Mouse (Mus musculus): ENCODE results near the gene Farp2. TPM values are rescaled to one million over a fixed set of nuclear protein-coding genes. Genes with fewer than 3 reads are reported as not detected.

The Farp2 gene
- polyA plus RNA-seq, 1 experiment, result 5.1 TPM

DNA sequence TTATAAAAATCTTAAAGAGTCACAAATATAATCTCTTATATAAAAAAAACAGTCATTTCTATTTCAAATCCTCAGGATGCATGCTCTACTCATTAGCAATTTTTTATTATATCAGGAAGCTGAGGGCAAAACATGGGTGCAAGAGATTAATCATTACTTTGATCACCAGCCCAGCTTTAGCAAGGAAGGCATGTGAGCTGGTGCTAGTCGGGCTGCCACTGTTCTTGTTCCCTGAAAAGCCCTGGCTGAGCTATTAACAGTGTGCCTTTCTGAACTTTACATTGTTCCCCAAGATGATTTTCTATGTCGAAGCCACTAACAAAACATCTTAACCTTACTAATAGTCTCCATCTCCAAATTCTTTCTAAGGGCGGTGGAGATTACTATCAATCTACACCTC lies 76.5 kb downstream of the Farp2 start:
- Histone ChIP-seq H3K4me1 (ENCODE audit: control insufficient read depth, insufficient read depth, low read length) (no peaks in the 10 kb centered on the region), H3K27ac (ENCODE audit: insufficient read depth, low read length) (no peak overlapping the region), H3K4me3 (ENCODE audit: insufficient read depth, low read length) (no peak overlapping the region)
- no peak for TF ChIP-seq CTCF (IDR thresholded peaks at IDR 0.05; ENCODE audit: extremely low read depth, insufficient read depth, low read length)
- no peak for TF ChIP-seq POLR2A (IDR thresholded peaks at IDR 0.05; ENCODE audit: extremely low read depth, insufficient read depth, low read length)

DNA sequence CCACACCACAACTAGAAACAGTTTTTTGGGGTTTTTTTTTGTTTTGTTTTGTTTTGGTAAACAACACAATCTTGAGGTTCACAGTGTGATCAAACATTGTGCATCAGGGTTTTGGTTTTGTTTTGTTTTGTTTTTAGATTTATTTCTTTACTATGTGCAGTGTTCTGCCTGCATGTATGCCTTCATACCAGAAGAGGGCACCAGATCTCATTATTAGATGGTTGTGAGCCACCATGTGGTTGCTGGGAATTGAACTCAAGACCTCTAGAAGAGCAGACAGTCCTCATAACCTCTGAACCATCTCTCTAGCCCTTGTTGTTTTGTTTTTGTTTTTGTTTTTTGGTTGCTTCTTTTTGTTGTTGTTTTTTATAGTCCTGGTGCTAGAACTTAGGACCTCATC lies 82.1 kb downstream of the Farp2 start:
- H3K27ac ChIP-seq (ENCODE audit: insufficient read depth, low read length), result no peak overlapping the region
- TF ChIP-seq POLR2A (IDR thresholded peaks at IDR 0.05; ENCODE audit: extremely low read depth, insufficient read depth, low read length), result no peak
- TF ChIP-seq CTCF (IDR thresholded peaks at IDR 0.05; ENCODE audit: extremely low read depth, insufficient read depth, low read length), result no peak
- H3K4me3 ChIP-seq (ENCODE audit: insufficient read depth, low read length), result no peak overlapping the region
- H3K4me1 ChIP-seq (ENCODE audit: control insufficient read depth, insufficient read depth, low read length), result no peaks in the 10 kb centered on the region

DNA sequence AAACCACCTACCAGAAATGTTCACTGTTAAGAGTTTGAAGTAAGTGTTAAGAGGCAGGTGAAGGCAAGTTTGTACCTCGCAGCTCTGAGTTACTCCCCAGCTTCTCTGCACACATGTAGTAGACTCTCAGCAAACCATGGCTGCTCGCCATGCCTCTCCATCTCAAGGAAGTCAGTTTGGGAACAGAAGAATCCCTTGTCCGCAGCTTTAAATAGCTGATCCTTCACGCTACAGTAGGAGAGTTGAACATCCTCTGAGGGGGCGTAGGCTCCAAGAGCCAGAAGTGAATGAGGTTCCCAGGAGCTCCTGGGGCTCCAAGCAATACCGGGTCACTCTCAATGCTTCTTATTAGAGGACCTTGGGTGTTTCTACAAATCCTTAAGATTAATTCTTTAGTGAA lies 84.0 kb downstream of the Farp2 start:
- no peak for TF ChIP-seq POLR2A (IDR thresholded peaks at IDR 0.05; ENCODE audit: extremely low read depth, insufficient read depth, low read length)
- no peak for TF ChIP-seq CTCF (IDR thresholded peaks at IDR 0.05; ENCODE audit: extremely low read depth, insufficient read depth, low read length)
- H3K4me1 ChIP-seq (ENCODE audit: control insufficient read depth, insufficient read depth, low read length), result no peaks in the 10 kb centered on the region
- H3K27ac ChIP-seq (ENCODE audit: insufficient read depth, low read length), result no peak overlapping the region
- H3K4me3 ChIP-seq (ENCODE audit: insufficient read depth, low read length), result no peak overlapping the region

DNA sequence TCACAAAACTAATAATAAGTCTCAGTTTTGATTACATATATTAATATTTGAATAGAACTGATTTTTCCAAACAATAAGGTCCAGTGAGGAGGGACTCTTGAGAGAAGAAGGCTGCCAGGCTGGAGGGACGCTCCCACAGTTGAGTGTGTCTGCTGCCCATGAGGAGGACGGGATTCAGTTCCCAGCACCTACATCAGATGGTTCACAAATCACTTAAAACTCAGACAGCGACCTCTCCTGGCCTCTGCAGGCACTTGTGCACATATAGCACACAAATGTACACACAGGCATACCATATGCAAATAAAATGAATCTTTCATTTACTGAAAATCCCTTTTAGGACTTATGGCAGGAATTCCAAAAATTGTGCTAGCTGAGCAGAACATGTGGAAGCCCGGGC lies 91.0 kb downstream of the Farp2 start:
- no peak overlapping the region for H3K4me3 ChIP-seq (ENCODE audit: insufficient read depth, low read length)
- H3K4me1 ChIP-seq (ENCODE audit: control insufficient read depth, insufficient read depth, low read length), result no peaks in the 10 kb centered on the region
- no peak overlapping the region for H3K27ac ChIP-seq (ENCODE audit: insufficient read depth, low read length)
- TF ChIP-seq POLR2A (IDR thresholded peaks at IDR 0.05; ENCODE audit: extremely low read depth, insufficient read depth, low read length) (no peak), CTCF (IDR thresholded peaks at IDR 0.05; ENCODE audit: extremely low read depth, insufficient read depth, low read length) (no peak)

DNA sequence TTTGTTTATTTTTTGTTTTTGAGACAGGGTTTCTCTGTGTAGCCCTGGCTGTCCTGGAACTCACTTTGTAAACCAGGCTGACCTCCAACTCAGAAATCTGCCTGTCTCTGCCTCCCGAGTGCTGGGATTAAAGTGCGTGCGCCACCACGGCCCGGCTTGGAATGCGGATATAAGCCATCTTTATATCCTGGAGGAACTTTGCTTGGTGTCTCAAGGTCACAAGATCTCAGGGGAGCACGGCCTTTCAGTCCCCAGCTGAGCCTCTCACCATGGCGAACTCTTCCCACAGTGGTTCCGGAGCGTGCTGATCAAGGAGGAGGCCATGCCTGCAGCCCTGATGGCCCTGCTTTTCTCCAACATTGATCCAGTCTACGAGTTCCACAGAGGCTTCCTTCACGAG lies 92.0 kb downstream of the Farp2 start:
- TF ChIP-seq POLR2A (IDR thresholded peaks at IDR 0.05; ENCODE audit: extremely low read depth, insufficient read depth, low read length) (no peak), CTCF (IDR thresholded peaks at IDR 0.05; ENCODE audit: extremely low read depth, insufficient read depth, low read length) (no peak)
- no peak overlapping the region for H3K4me3 ChIP-seq (ENCODE audit: insufficient read depth, low read length)
- no peaks in the 10 kb centered on the region for H3K4me1 ChIP-seq (ENCODE audit: control insufficient read depth, insufficient read depth, low read length)
- H3K27ac ChIP-seq (ENCODE audit: insufficient read depth, low read length), result no peak overlapping the region

DNA sequence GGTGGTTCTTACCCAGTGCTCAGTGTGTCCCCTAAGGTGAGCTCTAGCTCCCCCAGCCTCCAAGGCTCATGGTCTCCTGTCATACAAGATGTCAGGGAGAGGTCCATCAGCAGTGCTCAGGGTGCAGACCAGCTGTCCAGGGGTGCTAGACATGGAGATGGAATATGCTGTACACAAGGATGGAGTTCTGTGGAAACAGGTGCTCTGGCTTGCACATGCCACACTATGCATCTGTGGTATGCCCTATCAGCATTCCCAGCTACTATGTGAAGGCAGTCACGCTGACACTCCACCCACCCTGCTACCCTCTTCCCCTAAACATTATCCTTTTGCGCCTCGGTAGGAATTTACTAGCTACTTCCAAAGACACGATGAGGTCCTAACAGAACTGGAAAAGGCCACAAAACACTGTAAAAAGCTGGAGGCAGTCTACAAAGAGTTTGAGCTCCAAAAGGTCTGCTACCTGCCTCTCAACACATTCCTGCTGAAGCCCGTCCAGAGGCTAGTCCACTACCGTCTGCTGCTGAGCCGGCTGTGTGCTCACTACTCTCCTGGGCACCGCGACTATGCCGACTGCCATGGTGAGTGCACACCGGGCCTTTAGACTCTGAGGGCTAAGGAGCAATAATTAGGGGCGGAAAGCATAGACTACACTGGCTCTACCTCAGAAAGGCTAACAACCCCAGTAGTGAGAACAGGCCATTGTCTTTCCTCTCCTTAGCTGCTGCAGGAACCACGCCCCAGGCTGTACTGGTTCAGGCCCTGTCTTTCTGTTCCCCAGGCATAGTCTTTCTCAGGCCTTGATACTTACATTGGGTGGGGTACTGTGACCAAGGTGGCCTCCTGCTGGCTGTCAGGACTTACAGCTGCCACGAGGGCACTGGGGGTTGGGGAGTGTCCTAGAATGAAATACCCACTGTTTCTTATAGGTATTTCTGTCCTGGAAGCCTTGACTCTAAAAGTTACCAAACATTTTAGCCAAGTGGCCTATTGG lies 95.5 kb downstream of the Farp2 start:
- Histone ChIP-seq H3K4me3 (ENCODE audit: insufficient read depth, low read length) (no peak overlapping the region), H3K4me1 (ENCODE audit: control insufficient read depth, insufficient read depth, low read length) (no peaks in the 10 kb centered on the region), H3K27ac (ENCODE audit: insufficient read depth, low read length) (no peak overlapping the region)
- TF ChIP-seq CTCF (IDR thresholded peaks at IDR 0.05; ENCODE audit: extremely low read depth, insufficient read depth, low read length) (no peak), POLR2A (IDR thresholded peaks at IDR 0.05; ENCODE audit: extremely low read depth, insufficient read depth, low read length) (no peak)

DNA sequence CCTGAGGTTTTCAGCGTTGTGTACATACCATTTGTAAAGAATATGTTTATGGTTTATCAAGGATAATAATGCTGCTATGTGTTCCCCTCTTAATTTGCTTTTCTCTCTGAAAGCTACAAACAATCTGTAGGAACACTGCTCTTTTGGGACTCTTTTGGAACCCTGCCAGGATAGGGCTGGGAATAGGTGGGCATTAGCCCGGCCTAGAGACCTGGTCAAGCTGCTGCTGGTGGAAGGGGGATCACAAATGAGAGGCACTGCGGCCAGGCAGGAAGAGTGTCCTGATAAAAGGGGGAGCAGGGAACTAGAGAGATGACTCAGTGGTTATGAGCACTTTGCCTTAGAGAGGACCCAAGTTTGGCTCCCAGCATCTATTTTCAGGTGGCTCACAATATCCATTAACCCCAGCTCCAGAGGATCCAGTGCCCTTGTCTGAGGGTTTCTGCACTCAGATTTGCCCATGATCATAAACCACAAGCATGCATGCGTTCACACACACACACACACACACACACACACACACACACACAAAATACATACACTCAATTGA lies 96.9 kb downstream of the Farp2 start:
- TF ChIP-seq POLR2A (IDR thresholded peaks at IDR 0.05; ENCODE audit: extremely low read depth, insufficient read depth, low read length) (no peak), CTCF (IDR thresholded peaks at IDR 0.05; ENCODE audit: extremely low read depth, insufficient read depth, low read length) (no peak)
- H3K27ac ChIP-seq (ENCODE audit: insufficient read depth, low read length), result no peak overlapping the region
- no peak overlapping the region for H3K4me3 ChIP-seq (ENCODE audit: insufficient read depth, low read length)
- H3K4me1 ChIP-seq (ENCODE audit: control insufficient read depth, insufficient read depth, low read length), result no peaks in the 10 kb centered on the region

DNA sequence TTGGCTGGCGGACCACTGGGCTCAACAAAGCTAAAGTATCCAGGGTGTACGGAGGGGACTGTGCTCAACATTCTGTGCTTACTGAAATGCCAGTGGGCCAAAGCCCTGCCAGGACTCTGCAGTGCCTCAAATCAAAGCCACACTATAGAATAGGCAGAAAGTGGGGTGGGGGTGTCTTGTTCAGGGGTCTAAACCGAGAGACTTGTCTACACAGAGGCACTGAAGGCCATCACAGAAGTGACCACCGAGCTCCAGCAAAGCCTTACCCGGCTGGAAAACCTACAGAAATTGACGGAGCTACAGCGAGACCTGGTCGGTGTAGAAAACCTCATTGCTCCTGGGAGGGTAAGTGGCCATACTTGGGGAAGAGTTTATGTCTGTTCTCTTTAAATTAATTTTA lies 97.9 kb downstream of the Farp2 start:
- Histone ChIP-seq H3K4me3 (ENCODE audit: insufficient read depth, low read length) (no peak overlapping the region), H3K27ac (ENCODE audit: insufficient read depth, low read length) (no peak overlapping the region), H3K4me1 (ENCODE audit: control insufficient read depth, insufficient read depth, low read length) (no peaks in the 10 kb centered on the region)
- TF ChIP-seq POLR2A (IDR thresholded peaks at IDR 0.05; ENCODE audit: extremely low read depth, insufficient read depth, low read length) (no peak), CTCF (IDR thresholded peaks at IDR 0.05; ENCODE audit: extremely low read depth, insufficient read depth, low read length) (no peak)

DNA sequence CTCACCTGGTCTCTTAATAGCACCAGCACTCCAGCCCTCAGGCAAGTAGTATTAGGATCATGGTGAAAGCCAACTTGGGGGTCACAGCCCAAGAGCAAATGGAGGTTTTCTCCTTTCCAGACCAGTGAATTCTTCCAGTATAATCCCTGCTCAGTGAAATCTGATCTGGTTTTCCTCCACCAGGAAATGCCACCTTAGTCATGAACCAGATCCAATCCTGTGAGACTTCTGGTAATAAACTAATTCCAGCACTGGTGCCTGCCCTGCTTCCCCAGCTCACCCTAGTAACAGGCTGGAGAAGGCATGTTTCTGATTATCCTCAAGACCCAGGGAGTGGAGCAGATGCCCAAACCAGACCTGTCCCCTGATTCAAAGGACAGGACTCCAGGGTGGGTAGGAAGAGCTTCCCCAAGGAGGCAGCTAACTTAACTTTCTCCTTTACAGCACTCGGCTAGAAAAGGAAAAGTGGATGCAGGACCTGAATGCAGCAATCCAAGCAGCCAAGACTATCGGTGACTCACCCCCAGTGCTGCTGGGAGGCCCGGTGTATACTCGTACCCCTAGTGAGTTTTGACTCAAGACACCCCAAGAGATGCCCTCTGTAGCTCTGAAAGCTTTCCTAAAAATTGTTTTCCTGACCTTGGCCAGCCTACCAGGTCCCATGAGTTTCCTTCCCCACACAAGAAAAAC lies 106.3 kb downstream of the Farp2 start:
- TF ChIP-seq POLR2A (IDR thresholded peaks at IDR 0.05; ENCODE audit: extremely low read depth, insufficient read depth, low read length) (no peak), CTCF (IDR thresholded peaks at IDR 0.05; ENCODE audit: extremely low read depth, insufficient read depth, low read length) (no peak)
- no peaks in the 10 kb centered on the region for H3K4me1 ChIP-seq (ENCODE audit: control insufficient read depth, insufficient read depth, low read length)
- no peak overlapping the region for H3K27ac ChIP-seq (ENCODE audit: insufficient read depth, low read length)
- H3K4me3 ChIP-seq (ENCODE audit: insufficient read depth, low read length), result no peak overlapping the region

Measured in cortical plate, adult 2 months (tissue).